Mouse (Mus musculus): Measurements from ENCODE around the gene Nacc1. TPM values are rescaled to one million over a fixed set of nuclear protein-coding genes. Genes with fewer than 3 reads are reported as not detected.

The Nacc1 gene
- polyA plus RNA-seq, 1 experiment: 104 TPM

GRCm38 (mm10) chr8:84704356-84704755 is 16.7 kb upstream of the Nacc1 start:
- H3K4me1 ChIP-seq (ENCODE audit: control insufficient read depth, insufficient read depth, insufficient read length, low read length): peaks cover 29% of the 10 kb centered on the region
- H3K27me3 ChIP-seq (ENCODE audit: control insufficient read depth, insufficient read depth, low read length): peaks cover 29% of the 10 kb centered on the region

GRCm38 (mm10) chr8:84703466-84704249 is 16.0 kb upstream of the Nacc1 start:
- H3K4me3 ChIP-seq (ENCODE audit: low read depth, low read length): peak overlapping the region; percentile 49
- H3K36me3 ChIP-seq (ENCODE audit: control insufficient read depth, insufficient read depth, low read length): peaks cover 5% of the 10 kb centered on the region; the same call in 1 of the 2 replicates
- H3K27me3 ChIP-seq (ENCODE audit: control insufficient read depth, insufficient read depth, low read length): peaks cover 29% of the 10 kb centered on the region
- peak overlapping the region; percentile 39; the same call in 1 of the 2 replicates for H3K27ac ChIP-seq (ENCODE audit: insufficient read depth, low read depth, low read length)
- WGBS: 20% methylated on average over 38 of the region's 38 CpGs
- H3K4me1 ChIP-seq (ENCODE audit: control insufficient read depth, insufficient read depth, insufficient read length, low read length): peaks cover 31% of the 10 kb centered on the region
- no peak for TF ChIP-seq CTCF (IDR thresholded peaks at IDR 0.05; ENCODE audit: extremely low read depth, insufficient read length, insufficient replicate concordance, low read depth, low read length)
- no peak for TF ChIP-seq POLR2A (IDR thresholded peaks at IDR 0.05; ENCODE audit: low read depth, low read length)

More at GRCm38 (mm10) chr8:84704356-84704755, 16.7 kb upstream of the Nacc1 start:
- WGBS: 6% methylated on average over 16 of the region's 16 CpGs
- no peaks in the 10 kb centered on the region for H3K36me3 ChIP-seq (ENCODE audit: control insufficient read depth, insufficient read depth, low read length)
- no peak overlapping the region for H3K27ac ChIP-seq (ENCODE audit: insufficient read depth, low read depth, low read length)
- peak; percentile 81 for TF ChIP-seq CTCF (IDR thresholded peaks at IDR 0.05; ENCODE audit: extremely low read depth, insufficient read length, insufficient replicate concordance, low read depth, low read length)
- TF ChIP-seq POLR2A (IDR thresholded peaks at IDR 0.05; ENCODE audit: low read depth, low read length): no peak
- peak overlapping the region; percentile 49 for H3K4me3 ChIP-seq (ENCODE audit: low read depth, low read length)

- peaks cover 31% of the 10 kb centered on the region for H3K4me1 ChIP-seq (ENCODE audit: control insufficient read depth, insufficient read depth, insufficient read length, low read length)
These were observed 15.4 kb upstream of the Nacc1 start for GRCm38 (mm10) chr8:84702963-84703465.

GRCm38 (mm10) chr8:84702561-84702960 is 14.9 kb upstream of the Nacc1 start:
- no peak for TF ChIP-seq CTCF (IDR thresholded peaks at IDR 0.05; ENCODE audit: extremely low read depth, insufficient read length, insufficient replicate concordance, low read depth, low read length)
- no peak for TF ChIP-seq POLR2A (IDR thresholded peaks at IDR 0.05; ENCODE audit: low read depth, low read length)
- WGBS: 78% methylated on average over 9 of the region's 9 CpGs
- peak overlapping the region; percentile 40; the same call in 1 of the 2 replicates for H3K27ac ChIP-seq (ENCODE audit: insufficient read depth, low read depth, low read length)
- H3K4me3 ChIP-seq (ENCODE audit: low read depth, low read length): peak overlapping the region; percentile 39
- peaks cover 29% of the 10 kb centered on the region for H3K27me3 ChIP-seq (ENCODE audit: control insufficient read depth, insufficient read depth, low read length)
- peaks cover 27% of the 10 kb centered on the region for H3K4me1 ChIP-seq (ENCODE audit: control insufficient read depth, insufficient read depth, insufficient read length, low read length)
- H3K36me3 ChIP-seq (ENCODE audit: control insufficient read depth, insufficient read depth, low read length): peaks cover 14% of the 10 kb centered on the region

More at GRCm38 (mm10) chr8:84702963-84703465, 15.4 kb upstream of the Nacc1 start:
- Histone ChIP-seq H3K4me3 (ENCODE audit: low read depth, low read length) (peak overlapping the region; percentile 39), H3K27me3 (ENCODE audit: control insufficient read depth, insufficient read depth, low read length) (peaks cover 29% of the 10 kb centered on the region), H3K27ac (ENCODE audit: insufficient read depth, low read depth, low read length) (peak overlapping the region; percentile 40; the same call in 1 of the 2 replicates), H3K36me3 (ENCODE audit: control insufficient read depth, insufficient read depth, low read length) (peaks cover 11% of the 10 kb centered on the region)
- WGBS: 84% methylated on average over 6 of the region's 6 CpGs
- TF ChIP-seq POLR2A (IDR thresholded peaks at IDR 0.05; ENCODE audit: low read depth, low read length) (no peak), CTCF (IDR thresholded peaks at IDR 0.05; ENCODE audit: extremely low read depth, insufficient read length, insufficient replicate concordance, low read depth, low read length) (no peak)

- H3K4me1 ChIP-seq (ENCODE audit: control insufficient read depth, insufficient read depth, insufficient read length, low read length): peaks cover 18% of the 10 kb centered on the region
- H3K27ac ChIP-seq (ENCODE audit: insufficient read depth, low read depth, low read length): peak within 1 kb of the TSS; percentile 52
- 13% methylated on average over 34 of the region's 34 CpGs for WGBS
- peaks cover 24% of the 10 kb centered on the region for H3K36me3 ChIP-seq (ENCODE audit: control insufficient read depth, insufficient read depth, low read length)
- peaks cover 16% of the 10 kb centered on the region for H3K27me3 ChIP-seq (ENCODE audit: control insufficient read depth, insufficient read depth, low read length)
- peak within 1 kb of the TSS; percentile 40 for H3K4me3 ChIP-seq (ENCODE audit: low read depth, low read length)
- TF ChIP-seq POLR2A (IDR thresholded peaks at IDR 0.05; ENCODE audit: low read depth, low read length) (peak; percentile 37; the same call in 1 of the 2 replicates), CTCF (IDR thresholded peaks at IDR 0.05; ENCODE audit: extremely low read depth, insufficient read length, insufficient replicate concordance, low read depth, low read length) (no peak)
These were observed 13.6 kb upstream of the Nacc1 start, which contains the start of gene Lyl1 for GRCm38 (mm10) chr8:84700941-84701911. TSS of gene Lyl1 (plus strand) at chr8:84701457.

GRCm38 (mm10) chr8:84700526-84700925 is 12.9 kb upstream of the Nacc1 start:
- H3K4me3 ChIP-seq (ENCODE audit: low read depth, low read length): no peak overlapping the region
- H3K27ac ChIP-seq (ENCODE audit: insufficient read depth, low read depth, low read length): 0 out of 2 replicates have a peak overlapping the region, but pooled peaks have one; percentile 31
- H3K36me3 ChIP-seq (ENCODE audit: control insufficient read depth, insufficient read depth, low read length): peaks cover 26% of the 10 kb centered on the region
- WGBS: 76% methylated on average over 5 of the region's 5 CpGs
- no peak for TF ChIP-seq POLR2A (IDR thresholded peaks at IDR 0.05; ENCODE audit: low read depth, low read length)
- no peak for TF ChIP-seq CTCF (IDR thresholded peaks at IDR 0.05; ENCODE audit: extremely low read depth, insufficient read length, insufficient replicate concordance, low read depth, low read length)
- peaks cover 12% of the 10 kb centered on the region for H3K27me3 ChIP-seq (ENCODE audit: control insufficient read depth, insufficient read depth, low read length)
- peaks cover 16% of the 10 kb centered on the region for H3K4me1 ChIP-seq (ENCODE audit: control insufficient read depth, insufficient read depth, insufficient read length, low read length)

All from small intestine, adult 2 months (tissue).